Mouse (Mus musculus) bone marrow, adult 2 months (tissue): ENCODE results near the gene Gsdmc4.

Experiments
- CTCF ChIP-seq: fragments of 200-500 bp; IDR thresholded peaks from 2 replicates; pipeline ENCODE4 v1.5.1; 2011; ENCODE audit warnings: low read length, control low read depth; ENCODE audit not compliant: control insufficient read depth, insufficient read depth
- POLR2A ChIP-seq: fragments of 200-500 bp; IDR thresholded peaks from 2 replicates; pipeline ENCODE4 v1.6.1; 2011; ENCODE audit warnings: low read depth, mild to moderate bottlenecking, control low read depth, low read length, borderline replicate concordance; ENCODE audit not compliant: control insufficient read depth

GRCm38 (mm10) chr15:63924484-63924883, 12.4 kb upstream of the Gsdmc4 start:
- TF ChIP-seq POLR2A = no peak
- no peak for TF ChIP-seq CTCF
